Mouse (Mus musculus) embryonic facial prominence, embryonic 12.5 days (tissue): Measurements from ENCODE around the gene Fmnl2. TPM values are rescaled to one million over a fixed set of nuclear protein-coding genes. Genes with fewer than 3 reads are reported as not detected.

Source experiments
- ATAC-seq: fragments of 200-750 bp; cut with Nextera tagmentation; 2 replicates; pipeline ENCODE4 v1.8.0; 2017; ENCODE audit not compliant: insufficient number of reproducible peaks, insufficient read depth, low FRiP score, low TSS enrichment
- H3K27ac ChIP-seq: fragments of 300-500 bp; sonication (generic); 2 replicates; pipeline ENCODE4 v1.5.1; 2016; ENCODE audit warnings: mild to moderate bottlenecking
- H3K27me3 ChIP-seq: fragments of 300-500 bp; sonication (generic); 2 replicates; pipeline ENCODE4 v1.6.1; 2016; ENCODE audit warnings: mild to moderate bottlenecking, moderate library complexity
- H3K36me3 ChIP-seq: fragments of 300-500 bp; sonication (generic); 2 replicates; pipeline ENCODE4 v1.6.1; 2016; ENCODE audit warnings: mild to moderate bottlenecking
- H3K4me1 ChIP-seq: fragments of 300-500 bp; sonication (generic); 2 replicates; pipeline ENCODE4 v1.6.1; 2016
- H3K4me2 ChIP-seq: fragments of 300-500 bp; sonication (generic); replicated peaks from 2 replicates; pipeline ENCODE4 v1.6.1; 2016; ENCODE audit warnings: mild to moderate bottlenecking, moderate library complexity
- H3K4me3 ChIP-seq: fragments of 300-500 bp; sonication (generic); 2 replicates; pipeline ENCODE4 v1.5.1; 2016; ENCODE audit warnings: mild to moderate bottlenecking
- H3K9ac ChIP-seq: fragments of 300-500 bp; sonication (generic); 2 replicates; pipeline ENCODE4 v1.6.1; 2016; ENCODE audit warnings: mild to moderate bottlenecking, moderate library complexity
- H3K9me3 ChIP-seq: fragments of 300-500 bp; sonication (generic); 2 replicates; pipeline ENCODE4 v1.6.1; 2016; ENCODE audit warnings: mild to moderate bottlenecking, moderate library complexity
- WGBS: fragments of 180-500 bp; shearing (Covaris S2); methylation state at CpG from one replicate; pipeline ENCODE4 v1.1.7; 2016; 5-methylcytosine and 5-hydroxymethylcytosine counted together
- polyA plus RNA-seq: library from polyadenylated mRNA; unstranded; fragments of >200 nt; fragmentation: Nextera tagmentation; extraction: Ambion mirVana; gene quantifications from 2 replicates; pipeline ENCODE4 v1.2.1, GENCODE M21; 2016

Gene Fmnl2
- polyA plus RNA-seq, 1 experiment from 2014 or later = 14.6 TPM

- Histone ChIP-seq H3K27me3 (no peaks in the 10 kb centered on the region), H3K4me3 (no peak overlapping the region), H3K27ac (peak overlapping the region; percentile 63; the same call in 1 of the 2 replicates), H3K4me1 (peaks cover 8% of the 10 kb centered on the region), H3K36me3 (no peaks in the 10 kb centered on the region), H3K9ac (no peak overlapping the region), H3K9me3 (no peaks in the 10 kb centered on the region), H3K4me2 (no peak overlapping the region)
- WGBS = 69% methylated on average over 5 of the region's 5 CpGs
- no peak for ATAC-seq
Measured at GRCm38 (mm10) chr2:52991688-52992194, 134.1 kb downstream of the Fmnl2 start.

GRCm38 (mm10) chr2:52993241-52993640 lies 135.6 kb downstream of the Fmnl2 start:
- 88% methylated on average over 7 of the region's 7 CpGs for WGBS
- Histone ChIP-seq H3K9me3 (no peaks in the 10 kb centered on the region), H3K4me1 (peaks cover 8% of the 10 kb centered on the region), H3K27me3 (no peaks in the 10 kb centered on the region), H3K36me3 (no peaks in the 10 kb centered on the region), H3K9ac (no peak overlapping the region), H3K4me2 (no peak overlapping the region), H3K27ac (no peak overlapping the region), H3K4me3 (no peak overlapping the region)
- no peak for ATAC-seq

GRCm38 (mm10) chr2:52994526-52994925 lies 136.9 kb downstream of the Fmnl2 start:
- no peaks in the 10 kb centered on the region for H3K9me3 ChIP-seq
- no peak overlapping the region for H3K27ac ChIP-seq
- no peak overlapping the region for H3K9ac ChIP-seq
- ATAC-seq = no peak
- H3K4me1 ChIP-seq = peaks cover 8% of the 10 kb centered on the region
- no peaks in the 10 kb centered on the region for H3K27me3 ChIP-seq
- H3K36me3 ChIP-seq = no peaks in the 10 kb centered on the region
- 91% methylated on average over 9 of the region's 9 CpGs for WGBS
- no peak overlapping the region for H3K4me3 ChIP-seq
- H3K4me2 ChIP-seq = no peak overlapping the region

- no peaks in the 10 kb centered on the region for H3K9me3 ChIP-seq
- H3K4me3 ChIP-seq = no peak overlapping the region
- no peaks in the 10 kb centered on the region for H3K27me3 ChIP-seq
- H3K4me2 ChIP-seq = no peak overlapping the region
- no peak overlapping the region for H3K9ac ChIP-seq
- no peaks in the 10 kb centered on the region for H3K4me1 ChIP-seq
- no peak for ATAC-seq
- H3K36me3 ChIP-seq = no peaks in the 10 kb centered on the region
- no peak overlapping the region for H3K27ac ChIP-seq
- WGBS = 73% methylated on average over 15 of the region's 15 CpGs
Measured at GRCm38 (mm10) chr2:52997955-52998750, 140.5 kb downstream of the Fmnl2 start.

GRCm38 (mm10) chr2:52999524-52999969 lies 141.9 kb downstream of the Fmnl2 start:
- no peak for ATAC-seq
- no peaks in the 10 kb centered on the region for H3K36me3 ChIP-seq
- H3K9me3 ChIP-seq = no peaks in the 10 kb centered on the region
- H3K9ac ChIP-seq = no peak overlapping the region
- WGBS = 50% methylated on average over 3 of the region's 3 CpGs
- no peak overlapping the region for H3K4me2 ChIP-seq
- no peak overlapping the region for H3K27ac ChIP-seq
- H3K4me1 ChIP-seq = no peaks in the 10 kb centered on the region
- no peak overlapping the region for H3K4me3 ChIP-seq
- no peaks in the 10 kb centered on the region for H3K27me3 ChIP-seq

GRCm38 (mm10) chr2:53000446-53000845 lies 142.8 kb downstream of the Fmnl2 start:
- no peaks in the 10 kb centered on the region for H3K27me3 ChIP-seq
- no peak overlapping the region for H3K9ac ChIP-seq
- no peak overlapping the region for H3K4me2 ChIP-seq
- H3K27ac ChIP-seq = no peak overlapping the region
- H3K4me1 ChIP-seq = no peaks in the 10 kb centered on the region
- WGBS = 89% methylated on average over 3 of the region's 3 CpGs
- H3K9me3 ChIP-seq = no peaks in the 10 kb centered on the region
- ATAC-seq = no peak
- H3K4me3 ChIP-seq = no peak overlapping the region
- no peaks in the 10 kb centered on the region for H3K36me3 ChIP-seq

GRCm38 (mm10) chr2:53006161-53006560 lies 148.5 kb downstream of the Fmnl2 start:
- Histone ChIP-seq H3K36me3 (no peaks in the 10 kb centered on the region), H3K27ac (no peak overlapping the region), H3K9me3 (no peaks in the 10 kb centered on the region), H3K9ac (no peak overlapping the region), H3K27me3 (no peaks in the 10 kb centered on the region), H3K4me2 (no peak overlapping the region), H3K4me1 (peaks cover 18% of the 10 kb centered on the region), H3K4me3 (no peak overlapping the region)
- no peak for ATAC-seq
- WGBS = 85% methylated on average over 7 of the region's 7 CpGs

- H3K27me3 ChIP-seq = no peaks in the 10 kb centered on the region
- 18% methylated on average over 5 of the region's 5 CpGs for WGBS
- no peak for ATAC-seq
- no peak overlapping the region for H3K27ac ChIP-seq
- no peak overlapping the region for H3K4me3 ChIP-seq
- H3K36me3 ChIP-seq = no peaks in the 10 kb centered on the region
- H3K9me3 ChIP-seq = no peaks in the 10 kb centered on the region
- H3K4me2 ChIP-seq = no peak overlapping the region
- no peak overlapping the region for H3K9ac ChIP-seq
- peaks cover 24% of the 10 kb centered on the region for H3K4me1 ChIP-seq
Measured at GRCm38 (mm10) chr2:53007142-53007541, 149.5 kb downstream of the Fmnl2 start.

GRCm38 (mm10) chr2:53013051-53013450 lies 155.4 kb downstream of the Fmnl2 start:
- Histone ChIP-seq H3K4me1 (peaks cover 18% of the 10 kb centered on the region; the same call in 1 of the 2 replicates), H3K9me3 (no peaks in the 10 kb centered on the region), H3K4me3 (no peak overlapping the region), H3K27me3 (no peaks in the 10 kb centered on the region), H3K27ac (no peak overlapping the region), H3K4me2 (no peak overlapping the region), H3K9ac (no peak overlapping the region), H3K36me3 (no peaks in the 10 kb centered on the region)
- no peak for ATAC-seq
- WGBS = 49% methylated on average over 2 of the region's 2 CpGs

- Histone ChIP-seq H3K4me1 (peaks cover 11% of the 10 kb centered on the region; the same call in 1 of the 2 replicates), H3K36me3 (no peaks in the 10 kb centered on the region), H3K9me3 (0 out of 2 replicates have a peak, but pooled peaks cover 4% of the 10 kb centered on the region), H3K4me2 (no peak overlapping the region), H3K27me3 (no peaks in the 10 kb centered on the region), H3K27ac (no peak overlapping the region), H3K4me3 (no peak overlapping the region), H3K9ac (no peak overlapping the region)
- no peak for ATAC-seq
- WGBS = 88% methylated on average over 5 of the region's 5 CpGs
Measured at GRCm38 (mm10) chr2:53014451-53014850, 156.8 kb downstream of the Fmnl2 start.

GRCm38 (mm10) chr2:53022982-53023381 lies 165.3 kb downstream of the Fmnl2 start:
- no peaks in the 10 kb centered on the region for H3K36me3 ChIP-seq
- H3K27ac ChIP-seq = no peak overlapping the region
- H3K9me3 ChIP-seq = 0 out of 2 replicates have a peak, but pooled peaks cover 4% of the 10 kb centered on the region
- no peak overlapping the region for H3K4me2 ChIP-seq
- ATAC-seq = no peak
- no peaks in the 10 kb centered on the region for H3K27me3 ChIP-seq
- no peak overlapping the region for H3K4me3 ChIP-seq
- 97% methylated on average over 3 of the region's 3 CpGs for WGBS
- no peaks in the 10 kb centered on the region for H3K4me1 ChIP-seq
- H3K9ac ChIP-seq = no peak overlapping the region

- 89% methylated on average over 5 of the region's 5 CpGs for WGBS
- Histone ChIP-seq H3K27ac (peak overlapping the region; percentile 17; the same call in 1 of the 2 replicates), H3K4me3 (no peak overlapping the region), H3K4me1 (peaks cover 15% of the 10 kb centered on the region), H3K9ac (no peak overlapping the region), H3K9me3 (no peaks in the 10 kb centered on the region), H3K36me3 (no peaks in the 10 kb centered on the region), H3K27me3 (no peaks in the 10 kb centered on the region), H3K4me2 (no peak overlapping the region)
- no peak for ATAC-seq
Measured at GRCm38 (mm10) chr2:53026056-53026769, 168.6 kb downstream of the Fmnl2 start.
